9 mouse cellular contexts compared by ENCODE assay signal in genomic region chr19:24029616-24030510, GRCm38 (mm10). TPM values are rescaled to one million over a fixed set of nuclear protein-coding genes. Genes with fewer than 3 reads are reported as not detected.
A peak's percentile ranks its signal among the peaks of the same experiment; 100 is the strongest.
DNase-seq lines count a peak whose midpoint lies in the region; ATAC-seq lines count a peak whose summit lies in the region.
"Had no signal": no experiment of that assay in that cellular context is flagged by ENCODE, and none has a peak within 500 bp of the region (broad histone marks: within the 10 kb centered on the region; RNA-seq: fewer than 3 reads in every experiment).

No protein-coding gene starts in this region.

- H3K4me3 ChIP-seq in heart, embryonic 11.5 days (ENCODE audit: low read depth, low read length) = peak overlapping the region; percentile 74
- peak overlapping the region; percentile 60 for H3K4me3 ChIP-seq in kidney, embryonic 14.5 days (ENCODE audit: low read length)

- peak overlapping the region; percentile 81 for H3K27ac ChIP-seq in heart, embryonic 11.5 days (ENCODE audit: low read depth, low read length)
- H3K27ac ChIP-seq in kidney, embryonic 14.5 days (ENCODE audit: low read depth, low read length) = no peak overlapping the region

- H3K36me3 ChIP-seq in heart, embryonic 11.5 days (ENCODE audit: control insufficient read depth, insufficient read depth, low read length) = no peaks in the 10 kb centered on the region
- H3K36me3 ChIP-seq in kidney, embryonic 14.5 days (ENCODE audit: control insufficient read depth, insufficient read depth, low read length) = no peaks in the 10 kb centered on the region

- H3K9ac ChIP-seq in heart, embryonic 11.5 days (ENCODE audit: low read depth, low read length) = peak overlapping the region; percentile 82
- peak overlapping the region; percentile 73 for H3K9ac ChIP-seq in kidney, embryonic 14.5 days (ENCODE audit: low read depth, low read length)

- ATAC-seq in heart, embryonic 11.5 days (replicated peaks; ENCODE audit: insufficient number of reproducible peaks, low FRiP score, low TSS enrichment) = peak; percentile 35; the same call in 1 of the 2 replicates
- peak; percentile 28; the same call in 1 of the 2 replicates for ATAC-seq in kidney, embryonic 14.5 days (ENCODE audit: low FRiP score, low TSS enrichment)

- peaks cover 4% of the 10 kb centered on the region; the same call in 1 of the 2 replicates for H3K27me3 ChIP-seq in heart, embryonic 11.5 days (ENCODE audit: control insufficient read depth, insufficient read depth, low read length)
- H3K27me3 ChIP-seq in kidney, embryonic 14.5 days (ENCODE audit: control insufficient read depth, insufficient read depth, low read length) = peaks cover 13% of the 10 kb centered on the region; the same call in 1 of the 2 replicates

- 13% methylated on average over 20 of the region's 20 CpGs for WGBS in heart, embryonic 11.5 days (ENCODE audit: insufficient replicate concordance)
- 9% methylated on average over 20 of the region's 20 CpGs for WGBS in kidney, embryonic 14.5 days

- peak; percentile 20 to 44 for DNase-seq in layer of hippocampus, postnatal 10 days (ENCODE audit: low spot score in 2 of 2)
- DNase-seq in layer of hippocampus, adult 8-10 months (ENCODE audit: low spot score in 2 of 2) = no peak
- DNase-seq in cerebellum, postnatal 25 days = peak; percentile 32 to 55
- peak; percentile 81 for DNase-seq in lung, postnatal 36 days
- no peak for DNase-seq in ovary, adult 18-20 months (ENCODE audit: low spot score)
- DNase-seq in layer of hippocampus, postnatal 14 days (ENCODE audit: low spot score in 2 of 2) = no peak

- peaks cover 13% of the 10 kb centered on the region for H3K4me1 ChIP-seq in heart, embryonic 11.5 days (ENCODE audit: control insufficient read depth, insufficient read depth, low read length)
- H3K4me1 ChIP-seq in kidney, embryonic 14.5 days (ENCODE audit: control insufficient read depth, insufficient read depth, low read length) = peaks cover 11% of the 10 kb centered on the region; the same call in 1 of the 2 replicates

- H3K9me3 ChIP-seq in heart, embryonic 11.5 days (replicated peaks; ENCODE audit: control insufficient read depth, low read length) = no peaks in the 10 kb centered on the region
- no peaks in the 10 kb centered on the region for H3K9me3 ChIP-seq in kidney, embryonic 14.5 days (ENCODE audit: control insufficient read depth, low read length)

- H3K4me2 ChIP-seq in heart, embryonic 11.5 days = peak overlapping the region; percentile 79
- H3K4me2 ChIP-seq in kidney, embryonic 14.5 days (replicated peaks; ENCODE audit: low read depth, low read length) = peak overlapping the region; percentile 97

RNA-seq across cellular contexts. Expression of gene Fam189a2, which starts 1.0 kb away (rescaled TPM):
- total RNA-seq in layer of hippocampus, postnatal 10 days (2021) = 10 to 100 TPM; 12.9 to 14.6 TPM
- 10 to 100 TPM in 2 of 4 experiments, 1 to 10 TPM in 2; 7.4 to 11.4 (median 10.4) TPM for total RNA-seq in layer of hippocampus, adult 8-10 months (2022)
- polyA plus RNA-seq in heart, embryonic 11.5 days (2014; fragmentation: Nextera tagmentation; extraction: Ambion mirVana) = 8.3 and 9.3 TPM in 2 replicates
- 2.8 and 4.1 TPM in 2 replicates for polyA plus RNA-seq in kidney, embryonic 14.5 days (2014; fragmentation: Nextera tagmentation; extraction: Ambion mirVana)
- total RNA-seq in layer of hippocampus, postnatal 14 days (2021) = 10 to 100 TPM; 10.9 to 12.4 TPM
- total RNA-seq: MEL had no signal

Comparison
In these comparisons a context has a peak if more than half of its experiments do, and no peak if none do; other contexts are left out.
1. DNase-seq: peak in layer of hippocampus, postnatal 10 days (2 of 2), cerebellum, postnatal 25 days (2 of 2) and lung, postnatal 36 days (single experiment); none in layer of hippocampus, adult 8-10 months (0 of 2), ovary, adult 18-20 months (single experiment) and layer of hippocampus, postnatal 14 days (0 of 2).